Mouse (Mus musculus): Measurements from ENCODE around the gene Gm28308.

GRCm38 (mm10) chr6:52196811-52197210, 16.3 kb downstream of the Gm28308 start:
- TF ChIP-seq CTCF (conservative IDR thresholded peaks at IDR 0.05; ENCODE audit: insufficient read depth, insufficient read length, low read depth, low read length) (no peak), POLR2A (IDR thresholded peaks at IDR 0.05; ENCODE audit: low read depth, low read length) (no peak)

Measured in kidney, adult 2 months (tissue).